Mouse (Mus musculus) midbrain, embryonic 11.5 days (tissue): ENCODE measurements around the gene Cd7. TPM values are rescaled to one million over a fixed set of nuclear protein-coding genes. Genes with fewer than 3 reads are reported as not detected.

Experiments
- ATAC-seq: fragments of 200-750 bp; cut with Nextera tagmentation; 2 replicates; pipeline ENCODE4 v1.8.0; 2017; ENCODE audit warnings: moderate TSS enrichment, moderate library complexity; ENCODE audit not compliant: low FRiP score
- DNase-seq: peaks from one replicate; pipeline ENCODE4 v3.0.0; 2015; ENCODE audit warnings: low spot score; ENCODE audit errors: missing footprints
- H3K27ac ChIP-seq: fragments of 300-500 bp; sonication (generic); 2 replicates; pipeline ENCODE4 v1.5.1; 2014; ENCODE audit warnings: low read depth, low read length
- H3K27me3 ChIP-seq: fragments of 300-500 bp; sonication (generic); 2 replicates; pipeline ENCODE4 v1.6.1; 2014; ENCODE audit warnings: mild to moderate bottlenecking, low read length, moderate library complexity, mixed read lengths; ENCODE audit not compliant: control insufficient read depth, insufficient read depth
- H3K36me3 ChIP-seq: fragments of 300-500 bp; sonication (generic); 2 replicates; pipeline ENCODE4 v1.6.1; 2014; ENCODE audit warnings: mild to moderate bottlenecking, low read length, moderate library complexity, mixed read lengths; ENCODE audit not compliant: control insufficient read depth, insufficient read depth
- H3K4me1 ChIP-seq: fragments of 300-500 bp; sonication (generic); 2 replicates; pipeline ENCODE4 v1.6.1; 2014; ENCODE audit warnings: low read length; ENCODE audit not compliant: control insufficient read depth, insufficient read depth
- H3K4me2 ChIP-seq: fragments of 300-500 bp; sonication (generic); 2 replicates; pipeline ENCODE4 v1.6.1; 2014; ENCODE audit warnings: mild to moderate bottlenecking, moderate library complexity
- H3K4me3 ChIP-seq: fragments of 300-500 bp; sonication (generic); 2 replicates; pipeline ENCODE4 v1.5.1; 2014; ENCODE audit warnings: low read depth, low read length
- H3K9ac ChIP-seq: fragments of 300-500 bp; sonication (generic); 2 replicates; pipeline ENCODE4 v1.6.1; 2014; ENCODE audit warnings: low read length
- H3K9me3 ChIP-seq: fragments of 300-500 bp; sonication (generic); 2 replicates; pipeline ENCODE4 v1.6.1; 2016; ENCODE audit warnings: low read length; ENCODE audit not compliant: control insufficient read depth
- WGBS: fragments of 180-500 bp; shearing (Covaris S2); extraction: QIAGEN DNeasy Blood & Tissue Kit; methylation state at CpG from one replicate; pipeline ENCODE4 v1.1.7; 2014; 5-methylcytosine and 5-hydroxymethylcytosine counted together
- polyA plus RNA-seq: library from polyadenylated mRNA; unstranded; fragments of >200 nt; fragmentation: Nextera tagmentation; extraction: Ambion mirVana; gene quantifications from 2 replicates; pipeline ENCODE4 v1.2.1, GENCODE M21; 2014

Gene Cd7
- not detected in 2 replicates for polyA plus RNA-seq

DNA sequence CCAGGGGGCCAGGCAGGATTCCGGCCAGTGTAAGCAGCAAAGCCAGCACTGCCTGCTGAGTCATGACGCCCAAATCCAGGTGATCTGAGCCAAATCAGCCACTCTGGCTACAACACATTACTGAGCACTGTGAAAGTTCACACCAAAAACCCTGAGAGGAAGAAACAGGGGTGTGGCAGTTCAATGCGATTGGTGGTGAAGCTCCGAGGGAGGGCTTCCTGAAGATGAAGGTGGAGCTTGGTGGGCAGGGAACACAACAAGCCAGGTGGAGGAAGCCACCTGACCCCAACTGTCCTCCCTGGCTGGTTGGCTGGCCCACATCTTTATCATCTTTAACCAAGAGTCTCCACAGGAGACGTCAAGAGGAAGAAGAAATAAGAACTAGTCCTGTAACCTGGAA is at the start of gene Cd7:
Cd7 (minus strand) TSS at position 117 of the 400 bp plus-strand sequence.
- WGBS = 77% methylated on average over 5 of the region's 5 CpGs

DNA sequence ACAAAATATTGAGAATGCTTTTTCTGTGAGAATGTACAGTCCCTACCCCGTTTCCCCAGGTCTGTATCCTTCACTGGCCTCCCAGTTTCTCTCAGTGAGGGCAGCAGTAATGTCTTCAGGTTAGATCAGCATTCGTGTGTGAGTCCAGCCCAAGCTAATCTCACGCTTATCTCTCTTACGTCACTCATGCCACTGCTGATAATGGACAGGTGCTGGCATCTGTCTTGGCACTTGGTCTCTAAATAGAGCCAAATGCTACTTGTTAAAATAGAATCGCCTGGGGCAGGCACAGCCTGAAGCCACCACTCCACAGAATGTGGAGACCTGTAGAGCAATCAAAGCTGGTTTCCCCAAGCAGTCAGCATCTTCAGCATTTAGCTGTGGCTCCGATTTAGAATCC is 49.8 kb upstream of the Cd7 start:
- WGBS = 83% methylated on average over 6 of the region's 6 CpGs

More for the DNA sequence above, at the start of gene Cd7:
- Histone ChIP-seq H3K27me3 (no peaks in the 10 kb centered on the region), H3K27ac (no peak within 1 kb of the TSS), H3K4me3 (no peak within 1 kb of the TSS), H3K4me1 (no peaks in the 10 kb centered on the region), H3K36me3 (no peaks in the 10 kb centered on the region), H3K9ac (no peak within 1 kb of the TSS), H3K9me3 (no peaks in the 10 kb centered on the region), H3K4me2 (no peak within 1 kb of the TSS)
- DNase-seq = no peak
- ATAC-seq = no peak

DNA sequence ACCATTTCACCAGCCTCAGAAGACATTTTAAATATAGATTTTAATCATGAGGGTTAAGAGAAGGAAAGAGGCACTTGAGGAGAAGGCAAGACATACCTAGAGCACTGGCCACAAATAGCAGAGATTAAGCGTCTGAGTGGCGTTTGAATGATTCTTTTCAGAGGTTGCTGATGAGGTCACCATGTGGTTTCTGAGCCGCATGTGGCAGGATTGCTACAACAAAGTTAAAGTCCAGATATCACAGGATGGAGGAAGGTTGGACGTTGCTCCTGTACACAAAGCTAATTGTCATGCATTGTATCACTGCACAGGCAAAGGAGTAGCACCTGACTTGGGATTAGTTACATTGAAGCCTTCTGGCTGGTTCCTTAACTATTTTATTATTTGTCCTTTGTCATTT is 47.1 kb upstream of the Cd7 start:
- WGBS = 74% methylated on average over 4 of the region's 4 CpGs

More for the DNA sequence above, 49.8 kb upstream of the Cd7 start:
- no peak for ATAC-seq
- H3K4me2 ChIP-seq = no peak overlapping the region
- no peaks in the 10 kb centered on the region for H3K4me1 ChIP-seq
- no peaks in the 10 kb centered on the region for H3K9me3 ChIP-seq
- DNase-seq = peak; percentile 6
- no peaks in the 10 kb centered on the region for H3K27me3 ChIP-seq
- no peaks in the 10 kb centered on the region for H3K36me3 ChIP-seq
- no peak overlapping the region for H3K27ac ChIP-seq
- H3K9ac ChIP-seq = no peak overlapping the region
- no peak overlapping the region for H3K4me3 ChIP-seq

DNA sequence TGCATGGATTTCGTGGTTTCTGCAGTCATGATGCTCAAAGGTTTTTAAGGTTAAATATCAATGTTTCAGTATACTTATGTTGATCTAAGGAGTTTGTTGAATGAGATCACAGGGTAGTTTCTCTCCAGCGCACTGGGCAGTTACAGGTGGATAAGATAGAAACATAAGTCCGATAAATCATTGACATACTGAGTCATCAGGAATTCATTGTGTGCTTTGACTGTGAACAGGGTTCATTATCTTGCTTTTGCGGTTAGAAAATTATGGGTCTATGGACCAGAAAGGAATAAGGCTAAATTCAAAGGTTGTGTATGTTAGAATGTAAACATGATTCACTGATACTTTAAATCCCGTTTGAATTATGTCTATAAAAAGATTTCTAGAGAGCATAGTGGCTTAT is 46.0 kb upstream of the Cd7 start:
- DNase-seq (peak; percentile 59), ATAC-seq (no peak)
- Histone ChIP-seq H3K4me1 (no peaks in the 10 kb centered on the region), H3K27ac (no peak overlapping the region), H3K4me2 (no peak overlapping the region), H3K27me3 (no peaks in the 10 kb centered on the region), H3K4me3 (no peak overlapping the region), H3K9ac (no peak overlapping the region), H3K9me3 (no peaks in the 10 kb centered on the region), H3K36me3 (no peaks in the 10 kb centered on the region)
- 83% methylated on average over 5 of the region's 5 CpGs for WGBS

More for the DNA sequence above, 47.1 kb upstream of the Cd7 start:
- no peak for ATAC-seq
- no peaks in the 10 kb centered on the region for H3K36me3 ChIP-seq
- no peak overlapping the region for H3K4me2 ChIP-seq
- H3K9ac ChIP-seq = no peak overlapping the region
- peak; percentile 14 for DNase-seq
- no peaks in the 10 kb centered on the region for H3K9me3 ChIP-seq
- no peaks in the 10 kb centered on the region for H3K4me1 ChIP-seq
- no peak overlapping the region for H3K4me3 ChIP-seq
- H3K27me3 ChIP-seq = no peaks in the 10 kb centered on the region
- no peak overlapping the region for H3K27ac ChIP-seq

DNA sequence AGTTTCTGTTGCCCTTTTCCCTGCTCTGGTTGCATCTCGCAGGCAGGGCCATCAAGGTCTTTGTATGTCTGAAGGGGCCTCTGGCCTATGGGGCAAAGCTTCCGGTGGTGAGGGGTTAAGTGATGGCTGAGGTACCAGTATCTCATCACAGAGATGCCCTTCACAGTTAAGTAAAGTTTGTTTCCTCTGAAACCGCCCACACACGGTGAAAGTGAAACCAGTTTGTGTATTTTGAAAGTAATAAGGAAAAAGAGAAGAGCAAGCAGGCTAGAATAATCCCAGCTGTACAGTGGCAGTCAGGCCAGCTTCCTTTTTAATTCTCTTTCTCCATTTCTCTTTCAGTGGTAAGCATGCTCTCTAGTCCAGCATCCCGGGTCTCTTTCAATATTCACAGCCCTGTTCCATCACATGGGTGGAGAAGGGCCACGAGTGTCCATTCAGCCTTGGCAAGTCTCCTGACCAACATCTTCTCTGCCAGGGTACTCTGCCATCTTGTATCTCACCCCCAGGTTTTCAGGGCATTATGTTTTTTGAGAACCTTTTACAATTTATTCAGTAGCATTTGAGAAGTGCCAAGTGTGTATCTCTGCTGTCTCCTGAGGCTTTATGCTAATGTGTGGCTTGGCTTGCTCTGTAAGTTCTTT is 43.8 kb upstream of the Cd7 start:
- DNase-seq = peak; percentile 4
- no peak overlapping the region for H3K9ac ChIP-seq
- no peaks in the 10 kb centered on the region for H3K36me3 ChIP-seq
- H3K4me3 ChIP-seq = no peak overlapping the region
- no peak for ATAC-seq
- H3K9me3 ChIP-seq = no peaks in the 10 kb centered on the region
- 81% methylated on average over 6 of the region's 6 CpGs for WGBS
- H3K27me3 ChIP-seq = no peaks in the 10 kb centered on the region
- no peak overlapping the region for H3K4me2 ChIP-seq
- H3K27ac ChIP-seq = no peak overlapping the region
- H3K4me1 ChIP-seq = no peaks in the 10 kb centered on the region

DNA sequence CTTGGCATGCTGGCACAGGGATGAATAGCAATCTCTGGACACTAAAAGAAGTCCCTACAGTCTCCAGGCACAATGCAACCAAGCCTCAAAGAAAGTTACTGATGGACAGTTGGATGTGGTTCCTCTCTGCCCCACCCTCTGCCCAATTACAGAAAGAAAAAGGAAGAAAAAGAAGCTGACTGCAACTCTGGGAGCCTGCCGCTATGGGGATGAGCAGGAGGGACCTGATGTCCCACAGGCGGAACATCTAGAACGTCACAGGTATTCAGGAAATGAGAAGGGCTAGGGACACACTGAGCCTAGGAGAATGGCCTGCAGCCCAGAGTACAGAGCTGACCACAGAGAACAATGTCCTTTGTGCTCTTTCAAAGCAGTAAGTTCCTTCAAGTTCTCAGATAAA is 43.0 kb upstream of the Cd7 start:
- Histone ChIP-seq H3K9ac (no peak overlapping the region), H3K36me3 (no peaks in the 10 kb centered on the region), H3K27ac (no peak overlapping the region), H3K27me3 (no peaks in the 10 kb centered on the region), H3K4me1 (no peaks in the 10 kb centered on the region), H3K4me3 (no peak overlapping the region), H3K9me3 (no peaks in the 10 kb centered on the region), H3K4me2 (no peak overlapping the region)
- no peak for ATAC-seq
- DNase-seq = peak; percentile 19
- 77% methylated on average over 3 of the region's 3 CpGs for WGBS

DNA sequence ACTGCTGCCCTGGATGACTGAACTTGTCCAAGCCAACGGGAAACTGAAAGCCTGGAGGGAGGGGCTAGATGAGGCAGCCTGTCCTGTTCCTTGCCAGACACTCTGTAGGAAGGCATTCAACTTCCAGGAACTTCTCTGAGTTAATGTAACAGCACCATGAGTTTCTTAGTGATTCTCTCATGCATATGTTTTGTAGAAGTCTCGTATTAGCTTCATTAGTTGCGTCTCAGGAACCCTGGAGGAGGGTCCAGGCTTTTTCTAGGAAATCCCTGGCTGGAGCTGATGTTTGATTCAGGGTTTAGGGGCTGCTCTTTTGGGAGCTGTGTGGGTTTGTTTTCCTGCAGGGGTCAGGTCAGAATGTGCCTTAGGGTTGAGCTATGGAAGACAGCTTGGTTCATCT is 41.9 kb upstream of the Cd7 start, which contains the start of gene Sectm1a:
Sectm1a (minus strand) TSS at position 101 of the 400 bp plus-strand sequence.
- Histone ChIP-seq H3K27me3 (no peaks in the 10 kb centered on the region), H3K4me2 (no peak within 1 kb of the TSS), H3K4me3 (no peak within 1 kb of the TSS), H3K9me3 (no peaks in the 10 kb centered on the region), H3K4me1 (no peaks in the 10 kb centered on the region), H3K36me3 (no peaks in the 10 kb centered on the region), H3K9ac (no peak within 1 kb of the TSS), H3K27ac (no peak within 1 kb of the TSS)
- DNase-seq (peak; percentile 12), ATAC-seq (no peak)
- 67% methylated on average over 3 of the region's 3 CpGs for WGBS

DNA sequence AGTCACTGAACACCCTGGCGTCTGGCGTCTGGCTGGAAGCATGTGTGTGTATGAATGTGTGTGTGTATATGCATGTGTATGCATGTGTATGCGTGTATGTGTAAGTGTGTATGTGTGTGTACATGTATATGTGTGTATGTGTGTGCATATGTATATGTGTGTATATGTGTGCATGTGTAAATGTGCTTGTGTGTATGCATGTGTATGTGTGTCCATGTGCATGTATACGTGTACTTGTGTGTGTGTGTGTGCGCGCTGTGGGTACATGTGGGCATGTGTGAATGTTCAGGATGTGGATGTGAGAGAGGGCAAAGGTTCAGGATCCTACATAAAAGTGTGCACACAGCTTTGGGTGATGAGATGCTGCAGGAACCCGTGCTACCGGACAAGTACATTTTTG is 41.1 kb upstream of the Cd7 start:
- no peaks in the 10 kb centered on the region for H3K4me1 ChIP-seq
- no peaks in the 10 kb centered on the region for H3K27me3 ChIP-seq
- H3K27ac ChIP-seq = no peak overlapping the region
- DNase-seq (no peak), ATAC-seq (no peak)
- H3K9me3 ChIP-seq = no peaks in the 10 kb centered on the region
- no peak overlapping the region for H3K9ac ChIP-seq
- H3K4me3 ChIP-seq = no peak overlapping the region
- no peak overlapping the region for H3K4me2 ChIP-seq
- H3K36me3 ChIP-seq = no peaks in the 10 kb centered on the region
- WGBS = 92% methylated on average over 8 of the region's 8 CpGs

DNA sequence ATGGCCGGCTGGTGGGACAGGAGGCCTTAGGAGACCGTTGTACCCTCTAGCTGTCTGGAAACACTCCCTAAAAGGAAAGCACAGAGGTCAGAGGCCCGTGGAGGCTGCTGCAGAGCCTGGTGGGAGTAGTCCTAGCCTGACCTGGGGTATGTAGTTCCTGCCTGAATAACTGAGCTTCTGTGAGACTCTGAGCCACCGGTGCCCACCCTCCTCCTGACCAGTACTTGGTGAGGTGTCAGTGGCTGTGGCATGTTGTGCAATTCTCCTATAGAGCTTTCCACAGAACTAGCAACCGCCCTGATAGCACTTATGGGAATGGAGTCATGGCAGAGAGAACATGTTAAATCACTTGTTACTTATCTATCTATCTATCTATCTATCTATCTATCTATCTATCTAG is 36.4 kb upstream of the Cd7 start:
- no peaks in the 10 kb centered on the region for H3K36me3 ChIP-seq
- H3K9ac ChIP-seq = no peak overlapping the region
- no peak overlapping the region for H3K4me3 ChIP-seq
- H3K4me1 ChIP-seq = no peaks in the 10 kb centered on the region
- H3K9me3 ChIP-seq = no peaks in the 10 kb centered on the region
- no peak overlapping the region for H3K4me2 ChIP-seq
- ATAC-seq = no peak
- WGBS = 78% methylated on average over 5 of the region's 5 CpGs
- H3K27ac ChIP-seq = no peak overlapping the region
- no peak for DNase-seq
- H3K27me3 ChIP-seq = no peaks in the 10 kb centered on the region
